Mouse (Mus musculus) yolk sac, embryonic 10.5 days (tissue): ENCODE measurements around the gene Ankle1.
A peak's percentile ranks its signal among the peaks of the same experiment; 100 is the strongest.

ENCODE experiments used
- DNase-seq: peaks from one replicate; pipeline ENCODE4 v3.0.0-alpha.2; 2017; ENCODE audit warnings: low spot score

Ankle1 gene

DNA sequence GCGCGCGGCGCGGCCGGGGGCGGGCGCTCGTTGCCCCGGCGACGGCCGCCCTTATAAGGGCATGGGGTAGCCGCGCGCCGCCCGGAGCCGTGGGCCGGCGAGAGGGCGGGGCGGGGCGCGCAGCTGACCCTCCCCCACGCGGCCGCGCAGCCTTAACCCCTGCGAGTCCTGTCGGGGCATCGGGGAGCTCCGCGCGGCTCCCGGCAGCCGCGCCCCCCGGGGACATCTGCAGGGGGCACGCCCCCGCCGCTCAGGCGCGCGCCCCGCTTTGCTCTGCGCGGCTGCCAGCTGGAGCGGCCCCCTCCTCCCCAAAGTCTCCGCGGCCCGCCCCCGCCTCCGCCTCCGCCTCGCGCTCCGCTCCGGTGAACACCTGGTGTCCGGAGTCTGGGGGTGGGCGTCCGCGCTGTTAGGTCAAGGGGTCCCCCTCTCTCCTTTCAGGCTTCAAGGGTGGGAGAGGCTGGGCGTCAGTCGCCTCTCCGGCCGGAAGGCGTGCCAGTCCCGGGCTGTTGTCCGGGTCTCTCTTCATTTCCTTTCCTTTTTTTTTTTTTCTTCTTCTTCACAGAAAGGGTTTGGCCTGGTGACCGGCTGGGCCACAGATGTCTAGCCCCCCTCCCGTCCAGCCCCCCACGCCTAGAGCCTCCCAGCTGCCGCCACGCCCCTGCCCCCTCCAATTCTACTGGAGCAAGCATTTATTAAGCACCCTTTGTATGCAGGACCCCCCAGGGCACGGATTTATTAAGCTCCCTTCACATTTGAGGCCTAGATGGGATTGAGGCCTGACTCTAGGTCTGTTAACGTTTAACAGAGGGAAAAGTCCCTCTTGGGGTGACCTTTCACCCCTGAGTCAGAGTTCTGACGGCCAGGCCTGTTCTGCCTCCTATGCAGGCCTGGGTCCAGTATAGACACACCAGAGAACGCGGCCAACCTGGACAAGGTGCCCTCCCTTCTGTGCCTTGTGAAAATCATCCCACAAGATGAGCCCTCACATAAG, 23.5 kb upstream of the Ankle1 start:
- peak; percentile 91 for DNase-seq

DNA sequence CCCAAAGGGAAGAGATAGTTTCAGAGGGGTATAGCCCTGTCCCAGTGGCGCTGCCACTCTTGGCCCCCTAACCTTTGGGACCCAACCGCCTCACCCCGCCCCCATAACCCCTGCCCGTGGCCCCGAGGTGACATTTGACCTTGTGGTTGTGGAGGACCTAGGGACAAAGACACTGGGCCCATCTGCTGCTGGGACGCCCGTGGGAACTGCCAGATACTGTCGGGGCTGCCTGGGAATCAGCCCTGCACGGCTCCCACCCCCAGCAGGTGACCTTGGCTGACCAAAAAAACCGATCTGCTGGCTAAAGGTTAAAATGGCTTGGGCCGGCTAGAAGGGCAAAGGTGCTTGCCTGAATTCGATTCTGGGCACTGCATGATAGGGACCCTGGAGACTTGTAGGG, 22.4 kb upstream of the Ankle1 start:
- peak; percentile 65 for DNase-seq

DNA sequence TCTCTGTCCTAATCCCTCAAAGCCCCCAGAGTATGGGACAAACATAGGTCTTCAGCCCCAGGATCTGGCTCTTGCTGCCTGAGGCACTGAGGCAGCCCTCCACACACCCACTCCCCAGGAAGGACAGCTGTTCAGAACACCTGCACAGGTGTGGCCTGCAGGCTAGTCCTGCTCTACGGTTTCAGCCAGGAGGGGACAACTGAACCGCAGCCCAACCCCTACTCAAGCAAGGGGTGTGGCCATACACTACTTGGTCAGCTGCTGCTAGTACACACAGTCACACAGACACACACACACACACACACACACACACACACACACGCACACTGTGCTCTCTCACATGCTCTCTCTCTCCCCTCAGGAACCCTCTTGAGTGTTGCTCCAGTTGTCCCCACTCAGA, 21.9 kb upstream of the Ankle1 start:
- no peak for DNase-seq

DNA sequence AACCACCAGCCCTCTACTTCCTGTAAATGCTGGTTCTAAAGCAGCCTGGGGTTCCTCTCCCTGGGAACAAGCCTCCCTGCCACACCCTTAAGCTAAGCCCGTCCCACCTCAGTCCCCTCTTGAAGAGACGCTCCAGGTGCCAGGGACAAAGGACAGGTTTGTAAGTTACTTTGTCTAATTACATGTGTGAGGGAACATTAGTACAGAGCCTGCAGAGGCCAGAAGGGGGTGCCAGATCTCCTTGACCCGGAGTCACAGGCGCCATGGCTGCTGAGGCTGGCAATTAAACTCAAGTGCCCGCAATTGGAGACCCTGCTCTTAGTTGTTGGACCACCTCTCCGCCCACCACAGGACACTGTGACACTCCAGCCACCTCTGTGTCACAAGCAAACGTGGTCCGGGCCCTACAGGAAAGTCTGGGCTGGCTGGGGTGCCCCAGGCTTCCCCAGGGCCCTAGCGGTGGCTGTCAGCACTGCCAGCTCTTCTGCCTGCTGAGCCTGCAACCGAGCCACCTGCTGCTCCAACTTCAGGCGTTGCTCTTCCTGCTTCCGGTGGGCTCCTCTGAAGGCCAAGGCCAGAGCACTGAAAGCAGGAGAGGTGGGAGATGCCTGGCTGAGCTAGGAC, 20.5 kb upstream of the Ankle1 start:
- DNase-seq = no peak

DNA sequence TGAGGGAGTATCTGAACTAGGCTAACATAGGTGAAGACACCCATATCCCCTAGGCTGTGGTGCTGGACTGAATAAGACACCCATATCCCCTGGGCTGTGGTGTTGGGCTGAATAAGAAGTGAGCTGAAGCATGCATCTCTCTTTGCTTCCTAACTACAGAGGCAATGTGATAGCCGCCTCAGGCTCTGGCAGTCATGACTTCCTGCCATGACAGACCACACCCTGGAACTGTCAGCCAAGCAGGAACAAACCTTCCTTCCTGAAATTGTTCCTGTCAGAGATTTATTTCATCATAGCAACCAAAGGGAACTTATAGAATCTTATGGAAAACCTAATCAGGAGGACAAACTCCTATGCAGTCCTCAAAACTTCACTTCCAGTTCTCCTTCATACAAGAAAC, 17.5 kb upstream of the Ankle1 start:
- no peak for DNase-seq

DNA sequence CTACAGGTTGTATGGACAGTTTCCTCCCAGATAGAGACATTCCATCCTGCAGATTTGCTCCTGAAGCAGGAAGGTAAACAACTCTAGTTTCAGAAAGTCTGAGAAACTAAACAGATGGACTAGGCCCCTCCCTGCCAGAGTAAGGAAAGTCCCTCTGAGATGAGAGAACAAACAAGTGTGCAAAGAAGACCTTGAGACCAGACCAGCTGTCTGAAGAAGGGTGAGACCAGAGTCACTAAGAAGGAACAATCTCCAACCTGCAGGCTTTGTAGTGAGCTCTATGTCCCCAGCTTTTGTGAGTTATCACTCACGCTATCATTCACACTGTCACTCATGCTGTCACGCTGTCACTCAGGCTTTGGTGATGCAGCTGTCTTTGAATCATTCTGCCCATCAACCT, 14.1 kb upstream of the Ankle1 start:
- DNase-seq = no peak

DNA sequence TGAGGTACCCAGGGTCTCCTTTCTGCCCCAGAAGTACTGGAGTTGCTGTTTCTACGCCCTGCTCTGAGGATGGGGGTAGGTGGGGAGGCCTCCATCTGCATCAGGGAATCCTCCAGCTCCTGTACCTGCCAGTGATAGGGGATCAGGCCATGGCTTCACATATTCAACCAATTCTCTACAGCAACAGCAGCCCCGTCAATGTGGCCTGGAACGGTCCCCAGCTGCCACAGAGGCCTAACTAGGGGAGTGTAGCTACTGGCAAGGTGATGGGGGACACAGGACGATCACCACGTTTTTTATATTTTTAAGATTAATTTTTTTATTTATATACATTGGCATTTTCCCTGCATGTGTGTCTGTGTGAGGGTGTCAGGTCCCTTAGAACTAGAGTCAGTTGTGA, 13.4 kb upstream of the Ankle1 start:
- DNase-seq = no peak

DNA sequence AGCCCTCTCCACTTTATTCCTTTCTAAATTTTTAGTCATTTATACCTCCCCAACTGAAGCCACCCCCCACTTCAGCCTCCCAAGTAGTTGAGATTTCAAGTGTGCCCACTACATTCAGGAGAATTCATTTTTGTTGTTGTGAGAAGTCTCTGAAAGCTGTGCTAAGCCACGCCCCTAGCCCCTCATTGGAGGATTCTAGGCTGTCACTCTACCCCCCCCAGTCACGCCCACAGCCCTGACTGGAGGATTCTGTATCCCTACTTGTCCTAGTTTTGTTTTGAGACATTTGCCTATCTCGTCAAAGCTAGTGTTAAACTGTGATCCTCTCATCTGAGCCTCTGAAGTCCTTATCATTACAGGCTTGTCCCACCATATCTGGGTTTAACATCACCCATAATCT, 12.9 kb upstream of the Ankle1 start:
- no peak for DNase-seq

DNA sequence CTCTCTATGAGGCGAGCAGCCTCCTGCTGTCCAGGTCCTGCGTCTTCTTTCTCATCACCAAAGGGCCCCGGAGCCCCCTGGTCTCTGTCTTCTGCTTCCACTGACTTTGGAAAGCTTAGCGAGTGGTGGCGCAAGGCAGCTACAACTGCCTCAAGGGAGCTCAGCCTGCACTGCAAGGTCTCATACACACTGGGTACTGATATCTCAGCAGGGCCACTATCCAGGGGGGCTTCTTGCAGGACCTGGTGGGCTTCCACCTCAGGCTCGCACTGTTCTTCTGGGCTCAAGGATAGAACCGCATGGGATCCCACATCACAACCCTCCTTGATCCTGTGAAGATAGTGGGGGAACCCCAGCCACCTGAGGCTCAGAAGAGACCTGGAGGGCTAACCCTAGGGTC, 11.3 kb upstream of the Ankle1 start:
- DNase-seq = no peak

DNA sequence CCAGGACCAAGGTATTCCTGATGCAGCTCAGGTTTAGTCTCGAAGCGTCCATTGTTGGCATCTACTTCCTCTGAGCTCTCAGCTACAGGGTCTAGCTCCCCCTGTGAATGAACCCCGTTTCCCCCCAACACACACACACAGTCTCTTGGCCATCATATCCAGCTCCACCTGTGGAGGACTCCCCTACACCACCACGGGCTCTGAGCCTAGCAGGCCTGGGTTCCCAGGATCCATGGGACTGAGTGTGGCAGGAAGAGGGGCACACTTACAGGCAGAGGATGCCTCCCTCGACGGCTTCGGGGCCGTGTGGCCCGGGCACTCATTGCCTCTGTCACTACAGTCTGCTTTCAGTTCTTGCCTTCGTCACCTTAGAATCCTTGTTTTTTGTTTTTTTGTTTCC, 10.7 kb upstream of the Ankle1 start:
- DNase-seq = no peak

DNA sequence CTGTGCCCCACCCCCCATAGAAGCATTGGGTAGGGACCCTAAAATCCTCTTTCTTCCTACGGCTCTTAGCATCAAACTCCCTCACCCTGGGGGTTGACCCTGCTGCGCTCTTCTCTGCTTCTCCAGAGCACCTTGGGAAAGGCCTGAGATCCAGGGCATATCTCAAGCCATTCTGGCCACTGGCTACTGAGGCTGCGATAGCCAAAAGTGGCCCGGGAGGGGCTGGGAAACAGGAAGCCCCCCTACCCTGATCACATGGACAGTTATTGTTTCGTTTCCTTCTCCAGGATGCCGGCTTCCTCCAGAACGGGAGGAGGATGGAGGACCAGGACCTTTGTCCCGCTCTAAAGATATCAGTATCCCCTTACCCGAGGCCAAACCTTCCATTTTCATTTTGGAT, 10.2 kb upstream of the Ankle1 start, which contains the start of gene Ushbp1:
TSS of gene Ushbp1 (minus strand) at position 174 of the 400 bp plus-strand sequence.
- no peak for DNase-seq

DNA sequence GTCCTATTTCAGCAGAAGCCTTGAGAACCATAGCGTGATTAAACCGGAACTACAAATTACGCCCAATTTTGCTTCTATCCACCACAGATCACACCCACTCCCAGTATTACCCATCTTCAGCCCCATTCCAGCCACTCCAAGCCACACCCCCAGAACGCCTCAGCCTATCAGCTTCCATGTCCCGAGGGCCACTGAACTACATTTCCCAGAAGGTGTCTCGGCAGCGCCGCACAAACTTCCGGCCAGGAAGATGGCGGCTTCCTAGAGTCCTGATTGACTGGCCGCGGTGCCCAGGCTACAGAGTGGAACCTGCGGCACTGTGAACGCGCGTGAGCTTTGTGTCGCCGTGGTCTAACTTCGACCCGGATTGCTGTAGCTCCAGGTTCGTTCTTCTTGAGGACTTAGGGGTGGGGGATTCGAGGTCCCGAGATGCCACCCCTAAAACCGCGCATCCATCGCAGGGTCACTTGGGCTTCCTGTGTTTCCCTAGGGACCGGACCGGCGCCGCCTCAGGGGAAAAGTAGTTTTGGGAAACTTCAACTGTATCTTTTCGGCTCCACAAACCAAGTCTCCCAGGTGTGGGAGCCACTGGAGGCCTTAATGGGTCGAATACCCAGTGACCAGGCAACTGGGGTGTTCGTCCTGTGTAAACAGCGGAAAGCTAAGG, 9.0 kb upstream of the Ankle1 start, which contains the start of gene Babam1:
TSS of gene Babam1 (plus strand) at position 223 of the 667 bp plus-strand sequence.
- peak; percentile 94 for DNase-seq

DNA sequence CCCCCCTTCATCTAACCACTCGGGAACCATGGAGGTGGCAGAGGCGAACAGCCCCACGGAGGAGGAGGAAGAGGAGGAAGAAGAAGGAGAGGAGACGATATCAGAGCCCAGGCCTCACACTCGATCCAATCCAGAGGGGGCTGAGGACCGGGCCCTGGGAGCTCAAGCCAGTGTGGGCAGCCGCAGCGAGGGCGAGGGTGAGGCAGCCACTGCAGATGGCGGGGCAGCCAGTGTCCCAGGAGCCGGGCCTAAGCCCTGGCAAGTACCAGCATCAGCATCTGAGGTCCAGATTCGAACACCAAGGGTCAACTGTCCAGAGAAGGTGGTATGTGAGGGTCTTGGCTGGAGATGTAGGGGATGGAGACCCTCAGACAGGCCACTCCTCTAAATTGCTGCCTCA, 8.1 kb upstream of the Ankle1 start:
- DNase-seq = no peak

DNA sequence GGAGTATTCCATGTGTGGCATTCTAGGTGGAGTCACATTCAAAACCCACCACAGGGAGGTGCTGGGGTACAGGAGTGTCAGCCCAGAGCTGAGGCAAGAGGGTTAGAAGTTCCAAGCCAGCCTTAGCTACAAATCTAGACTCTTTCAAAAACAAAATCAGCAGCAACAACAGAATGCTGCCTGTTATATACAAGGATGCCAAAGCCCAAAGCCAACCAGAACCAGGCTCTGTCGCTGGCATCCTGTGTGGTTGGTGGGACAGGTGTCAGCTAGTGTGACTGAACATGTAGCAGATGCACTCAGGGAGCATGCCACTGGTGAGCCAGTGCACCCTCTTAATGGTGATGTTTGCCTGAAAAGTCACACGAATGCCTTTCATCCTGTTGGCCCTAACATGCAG, 5.0 kb upstream of the Ankle1 start:
- no peak for DNase-seq

DNA sequence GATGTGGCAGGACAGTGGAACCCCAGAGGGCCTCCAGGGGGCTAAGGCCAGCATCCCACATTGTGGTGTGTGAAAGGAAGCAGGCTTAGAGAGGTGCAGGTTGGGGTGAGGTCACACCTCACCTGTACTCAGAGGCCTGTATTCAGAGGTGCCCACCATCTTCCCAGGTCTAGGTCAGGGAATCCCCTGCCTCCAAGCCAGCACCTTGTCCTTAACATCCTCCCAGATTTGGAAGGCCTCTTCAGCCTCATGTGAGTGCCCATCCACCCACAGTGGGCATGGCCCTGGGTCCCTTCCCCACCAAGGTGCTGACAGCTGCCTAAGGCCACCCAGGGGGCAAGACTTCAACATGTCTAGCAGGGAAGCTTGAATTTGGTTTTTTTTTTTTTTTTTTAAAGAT, 4.4 kb upstream of the Ankle1 start:
- no peak for DNase-seq

DNA sequence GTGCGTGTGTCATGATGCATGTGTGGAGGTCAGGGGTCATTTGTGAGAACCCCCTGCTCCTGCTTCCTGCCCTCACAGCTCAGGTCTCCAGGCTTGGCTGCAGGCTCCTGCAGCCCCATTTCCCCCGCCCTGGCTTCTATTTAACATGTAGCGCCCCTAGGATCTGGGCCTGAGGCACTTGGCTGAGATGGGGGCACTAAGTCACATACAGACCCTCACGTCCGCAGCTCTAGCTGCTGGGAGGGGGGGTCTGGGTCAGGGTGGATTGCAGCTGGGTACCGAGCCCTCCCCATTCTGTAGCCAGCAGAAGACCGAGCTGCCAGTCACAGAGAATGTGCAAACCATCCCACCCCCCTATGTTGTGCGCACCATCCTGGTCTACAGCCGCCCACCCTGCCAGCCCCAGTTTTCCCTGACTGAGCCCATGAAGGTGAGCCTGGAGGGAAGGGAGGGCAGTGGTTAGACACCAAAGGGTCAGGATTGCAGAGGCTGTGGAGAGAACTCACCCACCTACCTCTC, 3.3 kb upstream of the Ankle1 start:
- no peak for DNase-seq

DNA sequence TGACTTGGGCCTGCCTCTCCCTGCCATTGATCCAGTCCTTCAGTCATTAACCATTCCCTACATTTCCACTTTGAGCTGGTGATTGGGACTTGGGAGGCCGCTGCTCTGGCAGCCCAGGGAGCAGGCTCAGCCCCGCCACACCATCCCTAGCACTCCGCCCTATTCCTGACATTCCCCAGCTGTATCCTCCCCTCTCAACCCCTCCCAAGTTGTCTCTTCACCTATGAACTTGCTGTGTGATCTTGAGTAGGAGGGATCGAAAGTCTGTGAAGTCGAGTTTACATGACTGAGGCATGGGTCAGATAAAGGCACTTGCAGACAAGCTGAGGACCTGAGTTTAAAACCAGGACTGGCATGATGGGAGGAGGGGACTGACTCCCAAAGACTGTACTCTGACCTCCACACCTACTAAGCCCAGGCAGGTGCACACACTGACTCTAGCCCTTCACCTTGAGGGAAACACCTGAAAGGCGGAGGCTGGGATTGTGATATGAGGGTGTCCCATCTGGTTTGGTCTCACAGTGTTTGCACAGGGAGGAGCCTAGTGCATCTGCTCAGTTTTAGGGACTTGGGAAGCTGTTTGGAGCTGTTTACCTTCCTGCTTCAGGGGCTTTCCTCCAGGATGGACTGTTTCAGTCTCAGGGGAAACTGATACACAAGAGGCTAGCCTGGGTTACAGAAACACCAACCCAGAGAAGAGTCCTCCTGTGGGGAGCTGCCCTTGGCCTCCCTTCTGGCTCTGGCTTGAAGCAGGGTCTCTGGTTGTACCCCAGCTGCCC, 2.5 kb upstream of the Ankle1 start:
- DNase-seq = no peak

DNA sequence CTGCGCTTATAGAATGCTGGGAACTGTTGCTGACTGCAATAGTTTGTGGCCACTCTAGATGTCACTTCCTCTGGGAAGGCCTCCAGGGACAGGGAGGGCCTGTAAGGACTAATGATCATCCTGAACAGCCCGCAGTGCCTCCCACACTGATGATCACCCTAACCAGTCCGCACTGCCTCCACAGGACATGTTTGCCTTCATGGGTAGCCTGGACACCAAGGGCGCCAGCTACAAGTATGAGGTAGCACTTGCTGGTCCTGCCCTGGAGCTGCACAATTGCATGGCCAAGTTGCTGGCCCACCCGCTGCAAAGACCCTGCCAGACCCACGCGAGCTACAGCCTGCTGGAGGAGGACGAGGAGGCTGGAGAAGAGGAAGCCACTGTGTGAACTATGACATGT, 1.8 kb upstream of the Ankle1 start:
- no peak for DNase-seq

DNA sequence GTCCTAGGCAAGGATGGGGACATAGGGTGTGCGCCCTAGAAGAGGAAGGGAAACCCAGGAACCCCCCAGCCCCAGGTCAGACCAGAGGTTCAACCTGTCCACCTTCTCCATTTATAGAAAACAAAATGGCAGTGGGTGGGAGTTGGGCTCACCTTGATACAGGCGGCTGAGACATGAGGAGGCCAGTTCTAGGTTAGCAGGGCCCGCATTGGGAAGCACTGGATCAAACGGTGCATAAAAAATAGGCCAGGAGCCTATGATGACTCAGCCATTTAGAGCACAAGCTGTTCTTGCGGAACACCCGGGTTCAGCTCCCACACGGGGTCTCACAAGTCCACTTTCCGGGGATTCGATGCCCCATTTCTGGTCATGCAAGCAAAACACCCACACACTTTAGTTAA, 859 bp upstream of the Ankle1 start:
- no peak for DNase-seq

DNA sequence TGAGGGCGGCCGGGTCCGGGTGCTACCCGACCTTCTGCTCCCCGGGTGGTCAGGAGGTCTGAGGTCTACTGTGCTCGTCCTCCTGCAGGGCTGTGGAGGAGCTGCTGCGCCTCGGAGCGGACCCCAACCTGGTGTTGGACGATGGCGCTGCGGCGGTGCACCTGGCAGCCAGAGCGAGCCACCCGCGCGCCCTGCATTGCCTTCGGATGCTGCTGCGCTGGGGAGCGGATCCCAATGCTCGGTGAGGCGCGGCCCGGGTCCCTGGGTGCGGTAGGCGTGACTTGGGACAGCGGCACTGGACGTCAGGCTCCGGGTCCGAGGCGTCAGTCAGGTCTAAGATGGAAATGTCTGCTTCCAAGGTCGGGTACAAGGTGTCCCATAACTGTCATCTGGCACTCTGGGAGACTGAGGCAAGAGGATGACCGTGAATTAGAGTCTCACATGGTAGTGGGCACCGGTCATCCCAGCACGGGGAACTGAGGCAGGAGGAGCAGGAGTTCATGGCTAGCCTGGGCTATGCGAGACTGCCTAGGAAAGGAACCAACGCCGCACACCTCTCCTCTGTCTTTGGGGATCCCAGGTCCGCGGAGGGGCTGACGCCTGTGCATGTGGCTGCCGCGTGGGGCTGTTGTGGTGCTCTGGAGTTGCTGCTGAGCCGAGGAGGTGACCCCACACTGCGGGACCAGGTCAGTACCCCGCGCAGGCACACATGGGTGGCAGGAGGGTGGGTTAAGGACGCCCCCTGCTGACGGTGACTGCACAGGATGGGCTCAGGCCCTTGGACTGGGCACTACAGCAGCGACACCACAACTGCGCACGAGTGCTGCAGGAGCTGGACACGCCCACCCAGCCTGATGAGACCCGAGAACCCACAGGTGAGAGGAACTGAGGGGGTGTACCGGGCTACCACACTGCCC, 547 bp downstream of the Ankle1 start:
- DNase-seq = peak; percentile 80

DNA sequence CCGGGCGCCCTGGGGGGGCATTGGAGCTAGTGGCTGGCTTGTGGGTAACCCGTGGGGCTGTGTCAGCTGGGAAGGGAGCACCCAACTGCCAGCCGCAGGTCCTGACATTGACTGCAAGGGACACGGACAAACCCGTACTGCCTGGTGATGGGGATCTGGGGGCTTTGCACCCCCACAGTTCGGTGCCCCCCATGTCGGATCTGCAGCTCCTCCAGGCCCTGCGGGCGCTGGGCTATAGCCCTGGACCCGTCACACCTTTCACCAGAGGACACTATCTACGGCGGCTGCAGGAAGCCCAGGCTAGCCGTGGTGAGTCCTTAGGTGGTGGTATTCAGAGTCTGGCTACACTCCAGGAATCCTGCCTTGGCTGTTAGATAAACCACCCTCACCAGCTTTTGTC, 1.6 kb downstream of the Ankle1 start:
- no peak for DNase-seq
